Mouse (Mus musculus): ENCODE data around the gene Nfya. TPM values are rescaled to one million over a fixed set of nuclear protein-coding genes. Genes with fewer than 3 reads are reported as not detected.
A peak's percentile ranks its signal among the peaks of the same experiment; 100 is the strongest.

The Nfya gene
- total and polyA plus RNA-seq, 3 experiments, result 56.9 to 97.8 TPM; not detected in 1

- TF ChIP-seq USF2 (IDR thresholded peaks at IDR 0.05; ENCODE audit: borderline replicate concordance in 1 of 2, insufficient read depth in 1 of 2, low read depth in 1 of 2, low read length in 2 of 2), result no peak
- peak; percentile 55; the same call in 1 of the 2 replicates for TF ChIP-seq MAZ (IDR thresholded peaks at IDR 0.05; ENCODE audit: low read depth, low read length)
- peak; percentile 73; the same call in 1 of the 2 replicates for TF ChIP-seq POLR2AphosphoS2 (IDR thresholded peaks at IDR 0.05; ENCODE audit: low read length)
- TF ChIP-seq JUND (IDR thresholded peaks at IDR 0.05; ENCODE audit: low read depth, low read length), result no peak
- peak; percentile 75 for TF ChIP-seq NELFE (IDR thresholded peaks at IDR 0.05; ENCODE audit: low read depth, low read length)
- 0 out of 2 replicates have a peak, but pooled peaks have one; percentile 45 for TF ChIP-seq MAFK (IDR thresholded peaks at IDR 0.05; ENCODE audit: borderline replicate concordance, low read depth, low read length)
- TF ChIP-seq MYC (IDR thresholded peaks at IDR 0.05; ENCODE audit: low read depth, low read length), result peak; percentile 61; the same call in 1 of the 2 replicates
- no peak for TF ChIP-seq GABPA (IDR thresholded peaks at IDR 0.05; ENCODE audit: low read depth, low read length)
- peak; percentile 59; the same call in 1 of the 2 replicates for TF ChIP-seq ELF1 (IDR thresholded peaks at IDR 0.05; ENCODE audit: low read depth, low read length)
Observed at GRCm38 (mm10) chr17:48457971-48458653, 48.4 kb upstream of the Nfya start (continued).

GRCm38 (mm10) chr17:48455955-48456354, 46.2 kb upstream of the Nfya start:
- no peak overlapping the region for H3K27ac ChIP-seq (ENCODE audit: control insufficient read depth, low read depth, low read length)
- H3K36me3 ChIP-seq (ENCODE audit: control insufficient read depth in 1 of 2, insufficient read depth in 2 of 2, low read length in 2 of 2), result peaks cover 0 to 22% of the 10 kb centered on the region in 2 experiments; a peak in 2 of 4 replicates
- H3K9me3 ChIP-seq (replicated peaks; ENCODE audit: insufficient read depth, low read length), result no peaks in the 10 kb centered on the region
- no peak overlapping the region for H3K9ac ChIP-seq (ENCODE audit: control insufficient read depth, low read depth, low read length, poor library complexity, severe bottlenecking)
- H3K79me2 ChIP-seq (ENCODE audit: control insufficient read depth, insufficient read depth, low read length, poor library complexity), result no peaks in the 10 kb centered on the region; the same call in none of the 2 replicates
- H3K4me3 ChIP-seq (ENCODE audit: control insufficient read depth in 1 of 2, insufficient read depth in 1 of 2, low read depth in 2 of 2, low read length in 2 of 2), result no peak overlapping the region
- peaks cover 2 to 40% of the 10 kb centered on the region in 2 experiments; a peak in 3 of 4 replicates for H3K4me1 ChIP-seq (ENCODE audit: control insufficient read depth in 1 of 2, insufficient read depth in 2 of 2, low read length in 2 of 2)
- TF ChIP-seq RAD21 (IDR thresholded peaks at IDR 0.05; ENCODE audit: low read depth, low read length) (no peak), SIN3A (IDR thresholded peaks at IDR 0.05; ENCODE audit: low read length) (no peak), ETS1 (IDR thresholded peaks at IDR 0.05; ENCODE audit: low read depth, low read length) (no peak), GATA1 (IDR thresholded peaks at IDR 0.05; ENCODE audit: low read depth, low read length) (no peak), CHD2 (IDR thresholded peaks at IDR 0.05; ENCODE audit: low read length) (no peak), TBP (IDR thresholded peaks at IDR 0.05; ENCODE audit: low read depth, low read length) (no peak), ZC3H11A (IDR thresholded peaks at IDR 0.05; ENCODE audit: low read depth, low read length) (no peak), TAL1 (IDR thresholded peaks at IDR 0.05; ENCODE audit: low read length) (no peak), E2F4 (IDR thresholded peaks at IDR 0.05; ENCODE audit: borderline replicate concordance, low read depth, low read length) (no peak), POLR2A (IDR thresholded peaks at IDR 0.05; ENCODE audit: control insufficient read depth in 1 of 2, insufficient read depth in 1 of 2, low read depth in 1 of 2, low read length in 2 of 2, poor library complexity in 1 of 2) (no peak), RCOR1 (IDR thresholded peaks at IDR 0.05; ENCODE audit: low read depth, low read length) (no peak), MYC (IDR thresholded peaks at IDR 0.05; ENCODE audit: low read depth, low read length) (no peak), ZKSCAN1 (IDR thresholded peaks at IDR 0.05; ENCODE audit: low read depth, low read length) (no peak), USF2 (IDR thresholded peaks at IDR 0.05; ENCODE audit: borderline replicate concordance in 1 of 2, insufficient read depth in 1 of 2, low read depth in 1 of 2, low read length in 2 of 2) (no peak), POLR2AphosphoS2 (IDR thresholded peaks at IDR 0.05; ENCODE audit: low read length) (no peak), MXI1 (IDR thresholded peaks at IDR 0.05; ENCODE audit: low read depth, low read length) (no peak), EP300 (IDR thresholded peaks at IDR 0.05; ENCODE audit: low read depth in 1 of 2, low read length in 2 of 2) (no peak), UBTF (IDR thresholded peaks at IDR 0.05; ENCODE audit: borderline replicate concordance, insufficient read depth, low read depth, low read length) (no peak), GABPA (IDR thresholded peaks at IDR 0.05; ENCODE audit: low read depth, low read length) (no peak)
- H3K27me3 ChIP-seq (ENCODE audit: control insufficient read depth in 1 of 2, insufficient read depth in 2 of 2, low read length in 2 of 2), result no peaks in the 10 kb centered on the region
- no peak for DNase-seq (ENCODE audit: low read depth, low spot score)
